Mouse (Mus musculus): ENCODE data around the gene Slfn2. TPM values are rescaled to one million over a fixed set of nuclear protein-coding genes. Genes with fewer than 3 reads are reported as not detected.
A peak's percentile ranks its signal among the peaks of the same experiment; 100 is the strongest.
"Not testable (repeated sequence)": the region's sequence is repeated elsewhere in the genome, so short reads cannot be mapped to it uniquely, and the experiment has no call there.

The Slfn2 gene
- polyA plus RNA-seq (2015; fragmentation: Nextera tagmentation; extraction: Ambion mirVana), result 1.3 TPM in 2 replicates

GRCm38 (mm10) chr11:83064946-83065345 lies at the start of gene Slfn2:
Gene Slfn2 (plus strand): TSS chr11:83065112.
- ATAC-seq (ENCODE audit: low FRiP score), result no peak
- Histone ChIP-seq H3K4me1 (replicated peaks) (no peaks in the 10 kb centered on the region), H3K36me3 (no peaks in the 10 kb centered on the region), H3K27me3 (peaks cover 7% of the 10 kb centered on the region; the same call in 1 of the 2 replicates), H3K4me2 (no peak within 1 kb of the TSS), H3K9me3 (no peaks in the 10 kb centered on the region), H3K9ac (no peak within 1 kb of the TSS), H3K27ac (no peak within 1 kb of the TSS), H3K4me3 (no peak within 1 kb of the TSS)
- 79% methylated on average over 2 of the region's 2 CpGs for whole genome bisulfite sequencing

- H3K4me3 ChIP-seq, result no peak overlapping the region
- ATAC-seq (ENCODE audit: low FRiP score), result no peak
- no peaks in the 10 kb centered on the region for H3K36me3 ChIP-seq
- no peak overlapping the region for H3K9ac ChIP-seq
- H3K27ac ChIP-seq, result no peak overlapping the region
- no peaks in the 10 kb centered on the region for H3K27me3 ChIP-seq
- no peaks in the 10 kb centered on the region for H3K9me3 ChIP-seq
- no peaks in the 10 kb centered on the region for H3K4me1 ChIP-seq (replicated peaks)
- H3K4me2 ChIP-seq, result no peak overlapping the region
Measured at GRCm38 (mm10) chr11:83016093-83016492, 48.8 kb upstream of the Slfn2 start.

GRCm38 (mm10) chr11:83019561-83020519 lies 45.1 kb upstream of the Slfn2 start:
- 86% methylated on average over 18 of the region's 18 CpGs for WGBS
- H3K9me3 ChIP-seq, result not testable (repeated sequence)

GRCm38 (mm10) chr11:83020621-83021020 lies 44.3 kb upstream of the Slfn2 start, which contains the start of gene Slfn8:
Gene Slfn8 (minus strand): TSS chr11:83020810.
- Histone ChIP-seq H3K36me3 (no peaks in the 10 kb centered on the region), H3K9me3 (no peaks in the 10 kb centered on the region), H3K4me3 (no peak within 1 kb of the TSS), H3K9ac (no peak within 1 kb of the TSS), H3K4me2 (no peak within 1 kb of the TSS), H3K27me3 (no peaks in the 10 kb centered on the region), H3K4me1 (replicated peaks) (no peaks in the 10 kb centered on the region), H3K27ac (no peak within 1 kb of the TSS)
- WGBS, result 82% methylated on average over 5 of the region's 5 CpGs
- ATAC-seq (ENCODE audit: low FRiP score), result no peak

More at GRCm38 (mm10) chr11:83019561-83020519, 45.1 kb upstream of the Slfn2 start:
- ATAC-seq (ENCODE audit: low FRiP score); H3K27me3 ChIP-seq; H3K4me2 ChIP-seq; H3K4me3 ChIP-seq; H3K9ac ChIP-seq; H3K36me3 ChIP-seq; H3K4me1 ChIP-seq (replicated peaks); H3K27ac ChIP-seq: not testable (repeated sequence)

- not testable (repeated sequence) for H3K27ac ChIP-seq; H3K9ac ChIP-seq; ATAC-seq (ENCODE audit: low FRiP score); H3K4me3 ChIP-seq; H3K4me2 ChIP-seq; H3K4me1 ChIP-seq (replicated peaks); H3K9me3 ChIP-seq; H3K36me3 ChIP-seq
- peaks cover 11% of the 10 kb centered on the region for H3K27me3 ChIP-seq
- WGBS, result 86% methylated on average over 3 of the region's 3 CpGs
Measured at GRCm38 (mm10) chr11:83038686-83039085, 26.2 kb upstream of the Slfn2 start.

- H3K9ac ChIP-seq, result no peak overlapping the region
- no peaks in the 10 kb centered on the region; the same call in 1 of the 2 replicates for H3K4me1 ChIP-seq (replicated peaks)
- H3K27me3 ChIP-seq, result peaks cover 14% of the 10 kb centered on the region
- no peak overlapping the region for H3K4me3 ChIP-seq
- WGBS, result 71% methylated on average over 1 of the region's 1 CpGs
- H3K4me2 ChIP-seq, result no peak overlapping the region
- H3K36me3 ChIP-seq, result no peaks in the 10 kb centered on the region
- no peak for ATAC-seq (ENCODE audit: low FRiP score)
- no peaks in the 10 kb centered on the region for H3K9me3 ChIP-seq
- no peak overlapping the region for H3K27ac ChIP-seq
Measured at GRCm38 (mm10) chr11:83039156-83039555, 25.8 kb upstream of the Slfn2 start.

GRCm38 (mm10) chr11:83039796-83040195 lies 25.1 kb upstream of the Slfn2 start:
- no peak overlapping the region for H3K27ac ChIP-seq
- 13% methylated on average over 19 of the region's 19 CpGs for WGBS
- H3K27me3 ChIP-seq, result peaks cover 17% of the 10 kb centered on the region
- H3K36me3 ChIP-seq, result no peaks in the 10 kb centered on the region
- no peak overlapping the region for H3K9ac ChIP-seq
- peak overlapping the region; percentile 29; the same call in 1 of the 2 replicates for H3K4me2 ChIP-seq
- peak overlapping the region; percentile 4; the same call in 1 of the 2 replicates for H3K4me3 ChIP-seq
- ATAC-seq (ENCODE audit: low FRiP score), result no peak
- no peaks in the 10 kb centered on the region; the same call in 1 of the 2 replicates for H3K4me1 ChIP-seq (replicated peaks)
- H3K9me3 ChIP-seq, result no peaks in the 10 kb centered on the region

GRCm38 (mm10) chr11:83040325-83040724 lies 24.6 kb upstream of the Slfn2 start:
- no peak overlapping the region for H3K4me3 ChIP-seq
- no peak for ATAC-seq (ENCODE audit: low FRiP score)
- H3K36me3 ChIP-seq, result no peaks in the 10 kb centered on the region
- no peaks in the 10 kb centered on the region for H3K9me3 ChIP-seq
- 30% methylated on average over 1 of the region's 1 CpGs for WGBS
- H3K9ac ChIP-seq, result no peak overlapping the region
- peaks cover 17% of the 10 kb centered on the region for H3K27me3 ChIP-seq
- no peak overlapping the region for H3K27ac ChIP-seq
- H3K4me2 ChIP-seq, result no peak overlapping the region
- H3K4me1 ChIP-seq (replicated peaks), result no peaks in the 10 kb centered on the region; the same call in 1 of the 2 replicates

- Histone ChIP-seq H3K27me3 (peaks cover 17% of the 10 kb centered on the region), H3K36me3 (no peaks in the 10 kb centered on the region), H3K9ac (no peak overlapping the region), H3K4me1 (replicated peaks) (no peaks in the 10 kb centered on the region; the same call in 1 of the 2 replicates), H3K4me2 (no peak overlapping the region), H3K27ac (no peak overlapping the region), H3K4me3 (no peak overlapping the region), H3K9me3 (no peaks in the 10 kb centered on the region)
- no peak for ATAC-seq (ENCODE audit: low FRiP score)
Measured at GRCm38 (mm10) chr11:83041000-83041399, 23.9 kb upstream of the Slfn2 start.

GRCm38 (mm10) chr11:83043891-83044290 lies 21.0 kb upstream of the Slfn2 start:
- no peak for ATAC-seq (ENCODE audit: low FRiP score)
- WGBS, result 92% methylated on average over 4 of the region's 4 CpGs
- peaks cover 6% of the 10 kb centered on the region for H3K4me1 ChIP-seq (replicated peaks)
- H3K36me3 ChIP-seq, result no peaks in the 10 kb centered on the region
- H3K9ac ChIP-seq, result no peak overlapping the region
- H3K4me3 ChIP-seq, result no peak overlapping the region
- no peaks in the 10 kb centered on the region for H3K9me3 ChIP-seq
- no peak overlapping the region for H3K4me2 ChIP-seq
- no peak overlapping the region for H3K27ac ChIP-seq
- H3K27me3 ChIP-seq, result peaks cover 23% of the 10 kb centered on the region

- peaks cover 6% of the 10 kb centered on the region for H3K4me1 ChIP-seq (replicated peaks)
- ATAC-seq (ENCODE audit: low FRiP score), result no peak
- H3K36me3 ChIP-seq, result no peaks in the 10 kb centered on the region
- no peaks in the 10 kb centered on the region for H3K9me3 ChIP-seq
- H3K27ac ChIP-seq, result no peak overlapping the region
- no peak overlapping the region for H3K9ac ChIP-seq
- 93% methylated on average over 3 of the region's 3 CpGs for WGBS
- H3K27me3 ChIP-seq, result peaks cover 13% of the 10 kb centered on the region
- H3K4me2 ChIP-seq, result no peak overlapping the region
- H3K4me3 ChIP-seq, result no peak overlapping the region
Measured at GRCm38 (mm10) chr11:83045642-83046041, 19.3 kb upstream of the Slfn2 start.

GRCm38 (mm10) chr11:83057863-83058262 lies 7.0 kb upstream of the Slfn2 start:
- WGBS, result 5% methylated on average over 5 of the region's 5 CpGs

More at GRCm38 (mm10) chr11:83057863-83058262, 7.0 kb upstream of the Slfn2 start:
- no peaks in the 10 kb centered on the region for H3K9me3 ChIP-seq
- H3K4me3 ChIP-seq, result no peak overlapping the region
- no peak overlapping the region for H3K27ac ChIP-seq
- H3K9ac ChIP-seq, result no peak overlapping the region
- H3K27me3 ChIP-seq, result no peaks in the 10 kb centered on the region
- no peak for ATAC-seq (ENCODE audit: low FRiP score)
- H3K36me3 ChIP-seq, result no peaks in the 10 kb centered on the region
- H3K4me1 ChIP-seq (replicated peaks), result no peaks in the 10 kb centered on the region
- H3K4me2 ChIP-seq, result no peak overlapping the region
